Comparison of ENCODE assay signal across 11 mouse cellular contexts in the genomic region with DNA sequence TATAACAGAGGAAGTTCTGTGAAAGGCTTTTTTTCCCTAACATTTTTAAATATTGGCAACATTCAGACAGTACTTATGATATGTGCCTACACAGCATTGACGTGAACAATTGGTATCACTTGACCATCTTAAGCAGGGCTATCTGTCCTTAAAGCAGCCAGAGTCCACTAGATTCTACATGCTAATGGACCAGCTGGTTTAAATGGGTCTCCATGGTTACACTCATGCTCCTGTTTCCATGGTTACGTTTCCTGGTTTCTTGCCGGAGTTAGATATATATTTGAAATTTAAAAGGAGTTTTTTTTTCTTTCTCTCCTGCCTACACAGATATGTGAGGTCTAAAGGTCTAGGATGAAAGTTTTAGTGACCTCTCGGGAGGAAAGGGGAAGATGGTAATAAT. TPM values are rescaled to one million over a fixed set of nuclear protein-coding genes. Genes with fewer than 3 reads are reported as not detected.
DNase-seq lines count a peak whose midpoint lies in the region; ATAC-seq lines count a peak whose summit lies in the region.
"Had no signal": no experiment of that assay in that cellular context is flagged by ENCODE, and none has a peak within 500 bp of the region (broad histone marks: within the 10 kb centered on the region; RNA-seq: fewer than 3 reads in every experiment).

No protein-coding gene starts in this region.

- DNase-seq in left cerebral cortex, adult 11 months (ENCODE audit: low spot score) = peak; percentile 28
- no peak for DNase-seq in left cerebral cortex, postnatal 36 days (ENCODE audit: low spot score in 2 of 2)
- peak; percentile 47 to 79 for DNase-seq in left cerebral cortex, postnatal 14 days (ENCODE audit: low spot score in 2 of 2)
- no peak for DNase-seq in thymus, postnatal 10 days (ENCODE audit: low spot score in 2 of 2)
- DNase-seq in MN1 (ENCODE audit: low spot score) = no peak

- H3K9me3 ChIP-seq in forebrain, embryonic 16.5 days (ENCODE audit: control insufficient read depth, low read length) = no peaks in the 10 kb centered on the region
- H3K9me3 ChIP-seq in neural tube, embryonic 15.5 days (replicated peaks) = no peaks in the 10 kb centered on the region
- H3K9me3 ChIP-seq: lung, embryonic 15.5 days; stomach, embryonic 15.5 days had no signal

- intact Hi-C loops in left cerebral cortex, postnatal 36 days (cut with DNase I) = loop anchor here (1.0 to 5.0 kb wide), 3 partner anchors 109 to 200 kb away; no protein-coding TSS in a partner anchor
- intact Hi-C loops in left cerebral cortex, postnatal 14 days (cut with DNase I) = loop anchor here (1.0 to 5.0 kb wide), 3 partner anchors 114 to 201 kb away; no protein-coding TSS in a partner anchor

- no peaks in the 10 kb centered on the region for H3K36me3 ChIP-seq in forebrain, embryonic 16.5 days (ENCODE audit: control insufficient read depth, insufficient read depth)
- H3K36me3 ChIP-seq in neural tube, embryonic 15.5 days = no peaks in the 10 kb centered on the region
- H3K36me3 ChIP-seq: lung, embryonic 15.5 days; stomach, embryonic 15.5 days had no signal

- peaks cover 17% of the 10 kb centered on the region for H3K4me1 ChIP-seq in forebrain, embryonic 16.5 days (replicated peaks; ENCODE audit: control insufficient read depth, insufficient read depth, low read length)
- peaks cover 16% of the 10 kb centered on the region for H3K4me1 ChIP-seq in neural tube, embryonic 15.5 days
- H3K4me1 ChIP-seq: lung, embryonic 15.5 days; stomach, embryonic 15.5 days had no signal

- peak; percentile 68 for ATAC-seq in forebrain, embryonic 16.5 days
- peak; percentile 72 for ATAC-seq in neural tube, embryonic 15.5 days (ENCODE audit: low FRiP score)

- H3K27me3 ChIP-seq in forebrain, embryonic 16.5 days (replicated peaks; ENCODE audit: control insufficient read depth, insufficient read depth, low read length) = no peaks in the 10 kb centered on the region
- no peaks in the 10 kb centered on the region for H3K27me3 ChIP-seq in neural tube, embryonic 15.5 days (replicated peaks)
- H3K27me3 ChIP-seq: lung, embryonic 15.5 days; stomach, embryonic 15.5 days had no signal

- H3K4me3 ChIP-seq in forebrain, embryonic 16.5 days (replicated peaks; ENCODE audit: low read length) = no peak overlapping the region
- no peak overlapping the region for H3K4me3 ChIP-seq in neural tube, embryonic 15.5 days (replicated peaks)
- H3K4me3 ChIP-seq: heart, adult 2 months; lung, embryonic 15.5 days; myocyte; stomach, embryonic 15.5 days had no signal

- peak overlapping the region; percentile 29 for H3K4me2 ChIP-seq in forebrain, embryonic 16.5 days (ENCODE audit: low read length)
- peak overlapping the region; percentile 39 for H3K4me2 ChIP-seq in neural tube, embryonic 15.5 days
- H3K4me2 ChIP-seq: lung, embryonic 15.5 days; stomach, embryonic 15.5 days had no signal

- peak overlapping the region; percentile 82 for H3K27ac ChIP-seq in forebrain, embryonic 16.5 days (ENCODE audit: low read length)
- H3K27ac ChIP-seq in neural tube, embryonic 15.5 days (replicated peaks) = peak overlapping the region; percentile 56; the same call in 1 of the 2 replicates
- H3K27ac ChIP-seq: heart, adult 2 months; lung, embryonic 15.5 days; stomach, embryonic 15.5 days had no signal

- no peak overlapping the region for H3K9ac ChIP-seq in forebrain, embryonic 16.5 days (replicated peaks; ENCODE audit: low read depth, low read length)
- H3K9ac ChIP-seq in neural tube, embryonic 15.5 days (replicated peaks) = no peak overlapping the region
- H3K9ac ChIP-seq: lung, embryonic 15.5 days; stomach, embryonic 15.5 days had no signal

- WGBS in forebrain, embryonic 16.5 days = 40% methylated on average over 4 of the region's 4 CpGs
- WGBS in neural tube, embryonic 15.5 days = 34% methylated on average over 4 of the region's 4 CpGs

RNA-seq across cellular contexts. Expression of gene Gpalpp1, which starts 34.0 kb away (rescaled TPM):
- total RNA-seq in left cerebral cortex, postnatal 36 days (2021) = 10 to 100 TPM; 22.2 to 22.8 TPM
- polyA plus RNA-seq in forebrain, embryonic 16.5 days (2015; fragmentation: Nextera tagmentation; extraction: Ambion mirVana) = 16.1 and 17.2 TPM in 2 replicates
- total RNA-seq in left cerebral cortex, postnatal 14 days (2021) = 10 to 100 TPM; 19.9 to 21.1 TPM
- polyA plus RNA-seq in neural tube, embryonic 15.5 days (2015; fragmentation: Nextera tagmentation; extraction: Ambion mirVana) = 9.5 and 10.0 TPM in 2 replicates

RNA-seq across cellular contexts. Expression of gene Nufip1, which starts 34.1 kb away (rescaled TPM):
- total RNA-seq in left cerebral cortex, postnatal 36 days (2021) = 1 to 10 TPM; 6.7 to 8.6 TPM
- polyA plus RNA-seq in forebrain, embryonic 16.5 days (2015; fragmentation: Nextera tagmentation; extraction: Ambion mirVana) = 15.4 and 16.5 TPM in 2 replicates
- 1 to 10 TPM; 7.3 to 7.9 TPM for total RNA-seq in left cerebral cortex, postnatal 14 days (2021)
- polyA plus RNA-seq in neural tube, embryonic 15.5 days (2015; fragmentation: Nextera tagmentation; extraction: Ambion mirVana) = 12.1 and 14.1 TPM in 2 replicates

Comparison
In these comparisons a context has a peak if more than half of its experiments do, and no peak if none do; other contexts are left out.
1. DNase-seq: peak in left cerebral cortex, adult 11 months (single experiment) and left cerebral cortex, postnatal 14 days (2 of 2); none in left cerebral cortex, postnatal 36 days (0 of 2), thymus, postnatal 10 days (0 of 2) and MN1 (single experiment).